Comparison of ENCODE assay signal across 24 mouse cellular contexts in the genomic region with DNA sequence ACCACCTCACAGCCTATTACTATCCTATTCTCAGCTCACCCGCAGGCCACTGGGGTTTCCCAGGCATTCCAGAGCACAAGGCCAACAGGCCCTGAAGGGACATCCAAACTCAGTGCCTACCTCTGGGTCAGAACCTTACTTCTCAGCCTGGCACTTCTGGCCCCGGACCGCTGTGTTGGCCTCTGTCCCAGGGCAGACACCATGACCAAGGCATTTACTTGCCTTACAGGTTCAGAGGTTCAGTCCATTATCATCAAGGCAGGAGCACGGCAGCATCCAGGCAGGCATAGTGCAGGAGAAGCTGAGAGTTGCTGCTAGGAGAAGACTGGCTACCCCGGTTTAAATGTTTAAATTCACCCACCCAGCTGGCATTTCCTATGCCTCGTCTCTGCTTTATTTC. TPM values are rescaled to one million over a fixed set of nuclear protein-coding genes. Genes with fewer than 3 reads are reported as not detected.
A peak's percentile ranks its signal among the peaks of the same experiment; 100 is the strongest.
DNase-seq lines count a peak whose midpoint lies in the region; ATAC-seq and TF ChIP-seq lines count a peak whose summit lies in the region.
"Had no signal": no experiment of that assay in that cellular context is flagged by ENCODE, and none has a peak within 500 bp of the region (broad histone marks: within the 10 kb centered on the region; RNA-seq: fewer than 3 reads in every experiment).

No protein-coding gene starts in this region.

- no peaks in the 10 kb centered on the region for H3K9me3 ChIP-seq in forebrain, embryonic 10.5 days
- no peaks in the 10 kb centered on the region for H3K9me3 ChIP-seq in forebrain, embryonic 11.5 days (ENCODE audit: control insufficient read depth, low read length)
- no peaks in the 10 kb centered on the region for H3K9me3 ChIP-seq in ES-Bruce4 (replicated peaks; ENCODE audit: control insufficient read depth, insufficient read depth, low read length, poor library complexity, severe bottlenecking)
- H3K9me3 ChIP-seq: embryonic facial prominence, embryonic 13.5 days; embryonic facial prominence, embryonic 15.5 days; forebrain, embryonic 13.5 days; forebrain, embryonic 15.5 days had no signal

- no peak for TF ChIP-seq EP300 in ES-Bruce4 (IDR thresholded peaks at IDR 0.05; ENCODE audit: insufficient read depth, low read depth, low read length)

- H3K4me1 ChIP-seq in forebrain, embryonic 10.5 days: peaks cover 58% of the 10 kb centered on the region
- H3K4me1 ChIP-seq in forebrain, embryonic 11.5 days (replicated peaks; ENCODE audit: control insufficient read depth, insufficient read depth, low read length): peaks cover 10% of the 10 kb centered on the region; the same call in 1 of the 2 replicates
- peaks cover 2% of the 10 kb centered on the region for H3K4me1 ChIP-seq in ES-Bruce4 (ENCODE audit: control insufficient read depth, insufficient read depth, low read length)
- H3K4me1 ChIP-seq: embryonic facial prominence, embryonic 13.5 days; embryonic facial prominence, embryonic 15.5 days had no signal

- DNase-seq in forebrain, embryonic 10.5 days (ENCODE audit: extremely low spot score, low spot score): no peak
- no peak for DNase-seq in forebrain, embryonic 11.5 days (ENCODE audit: low spot score)
- DNase-seq in kidney, adult 11 months: peak; percentile 10
- DNase-seq in kidney, postnatal 10 days: no peak
- DNase-seq in A20 (ENCODE audit: low read depth, low spot score): peak; percentile 31
- DNase-seq in left cerebral cortex, adult 8-10 months (ENCODE audit: low spot score in 2 of 2): no peak
- DNase-seq: adrenal gland, adult 2 months; adrenal gland, postnatal 10 days; adrenal gland, postnatal 25 days; cerebellum, adult 11 months; cerebellum, adult 18-20 months; cerebellum, adult 8-10 months; cerebellum, adult 9-11 months; cerebellum, postnatal 14 days; cerebellum, postnatal 36 days; embryo, embryonic 11 days; forebrain, postnatal 0 days had no signal

- H3K27me3 ChIP-seq in forebrain, embryonic 10.5 days (ENCODE audit: poor library complexity, severe bottlenecking): peaks cover 50% of the 10 kb centered on the region
- H3K27me3 ChIP-seq in forebrain, embryonic 11.5 days (ENCODE audit: control insufficient read depth, insufficient read depth, low read length): no peaks in the 10 kb centered on the region
- H3K27me3 ChIP-seq in ES-Bruce4 (ENCODE audit: control insufficient read depth, insufficient read depth, low read length, poor library complexity, severe bottlenecking): no peaks in the 10 kb centered on the region
- H3K27me3 ChIP-seq: embryonic facial prominence, embryonic 13.5 days; forebrain, embryonic 13.5 days; forebrain, embryonic 15.5 days had no signal

- WGBS in forebrain, embryonic 10.5 days: 85% methylated on average over 6 of the region's 6 CpGs
- WGBS in forebrain, embryonic 11.5 days: 74% methylated on average over 6 of the region's 6 CpGs

- H3K36me3 ChIP-seq in forebrain, embryonic 10.5 days (replicated peaks): no peaks in the 10 kb centered on the region
- H3K36me3 ChIP-seq in forebrain, embryonic 11.5 days (ENCODE audit: control insufficient read depth, insufficient read depth, low read length): no peaks in the 10 kb centered on the region
- no peaks in the 10 kb centered on the region for H3K36me3 ChIP-seq in ES-Bruce4 (ENCODE audit: control insufficient read depth, insufficient read depth, low read length, poor library complexity, severe bottlenecking)
- H3K36me3 ChIP-seq: embryonic facial prominence, embryonic 13.5 days; embryonic facial prominence, embryonic 15.5 days; forebrain, embryonic 15.5 days had no signal

- no peak for ATAC-seq in forebrain, embryonic 11.5 days (replicated peaks; ENCODE audit: low FRiP score)
- ATAC-seq: forebrain, embryonic 13.5 days; forebrain, embryonic 15.5 days; forebrain, postnatal 0 days had no signal

- H3K9ac ChIP-seq in forebrain, embryonic 11.5 days (ENCODE audit: low read length): no peak overlapping the region
- 0 out of 2 replicates have a peak overlapping the region, but pooled peaks have one; percentile 5 for H3K9ac ChIP-seq in ES-Bruce4 (ENCODE audit: low read depth, poor library complexity, severe bottlenecking)
- H3K9ac ChIP-seq: embryonic facial prominence, embryonic 13.5 days; embryonic facial prominence, embryonic 15.5 days; forebrain, embryonic 13.5 days; forebrain, embryonic 15.5 days; forebrain, postnatal 0 days had no signal

- H3K4me3 ChIP-seq in forebrain, embryonic 10.5 days: no peak overlapping the region
- H3K4me3 ChIP-seq in forebrain, embryonic 11.5 days (ENCODE audit: low read depth, low read length): no peak overlapping the region
- H3K4me3 ChIP-seq in ES-Bruce4 (ENCODE audit: low read depth, low read length): peak overlapping the region; percentile 22
- H3K4me3 ChIP-seq: embryonic facial prominence, embryonic 13.5 days; embryonic facial prominence, embryonic 15.5 days; forebrain, embryonic 13.5 days; forebrain, embryonic 15.5 days had no signal

- no peak for TF ChIP-seq POLR2A in ES-Bruce4 (IDR thresholded peaks at IDR 0.05; ENCODE audit: insufficient read depth, low read length)

- H3K27ac ChIP-seq in forebrain, embryonic 10.5 days: 0 out of 2 replicates have a peak overlapping the region, but pooled peaks have one; percentile 20
- H3K27ac ChIP-seq in forebrain, embryonic 11.5 days (ENCODE audit: low read depth, low read length): no peak overlapping the region
- no peak overlapping the region for H3K27ac ChIP-seq in ES-Bruce4 (ENCODE audit: insufficient read depth, low read length)
- H3K27ac ChIP-seq: embryonic facial prominence, embryonic 13.5 days; embryonic facial prominence, embryonic 15.5 days; forebrain, embryonic 13.5 days; forebrain, embryonic 15.5 days had no signal

- no peak for TF ChIP-seq CTCF in ES-Bruce4 (IDR thresholded peaks at IDR 0.05; ENCODE audit: low read depth, low read length)

- H3K4me2 ChIP-seq in forebrain, embryonic 11.5 days (ENCODE audit: low read depth, low read length, severe bottlenecking): no peak overlapping the region
- H3K4me2 ChIP-seq: embryonic facial prominence, embryonic 13.5 days; embryonic facial prominence, embryonic 15.5 days; forebrain, embryonic 13.5 days; forebrain, embryonic 15.5 days had no signal

RNA-seq across cellular contexts. Expression of a gene that starts 53.0 kb away (rescaled TPM):
- 3.5 and 4.5 TPM in 2 replicates for polyA plus RNA-seq in forebrain, embryonic 10.5 days (2016; fragmentation: Nextera tagmentation; extraction: Ambion mirVana)
- 2.9 and 3.1 TPM in 2 replicates for polyA plus RNA-seq in forebrain, embryonic 11.5 days (2014; fragmentation: Nextera tagmentation; extraction: Ambion mirVana)
- 1.8 and 2.4 TPM in 2 replicates for polyA plus RNA-seq in ES-Bruce4 (2011; ENCODE audit: insufficient read depth, insufficient read length, low read depth, missing spikeins)
- 10 to 100 TPM; 45.1 to 53.9 (median 51.0) TPM for total RNA-seq in left cerebral cortex, adult 8-10 months (2022)
- total RNA-seq: common myeloid progenitor, adult 5-6 weeks; MEL had no signal

Comparison
In these comparisons a context has a peak if more than half of its experiments do, and no peak if none do; other contexts are left out.
1. DNase-seq: peak in kidney, adult 11 months (single experiment) and A20 (single experiment); none in forebrain, embryonic 10.5 days (single experiment), forebrain, embryonic 11.5 days (single experiment), kidney, postnatal 10 days (single experiment) and left cerebral cortex, adult 8-10 months (0 of 2).